Mouse (Mus musculus): ENCODE data around the gene Acaca.

Acaca gene

DNA sequence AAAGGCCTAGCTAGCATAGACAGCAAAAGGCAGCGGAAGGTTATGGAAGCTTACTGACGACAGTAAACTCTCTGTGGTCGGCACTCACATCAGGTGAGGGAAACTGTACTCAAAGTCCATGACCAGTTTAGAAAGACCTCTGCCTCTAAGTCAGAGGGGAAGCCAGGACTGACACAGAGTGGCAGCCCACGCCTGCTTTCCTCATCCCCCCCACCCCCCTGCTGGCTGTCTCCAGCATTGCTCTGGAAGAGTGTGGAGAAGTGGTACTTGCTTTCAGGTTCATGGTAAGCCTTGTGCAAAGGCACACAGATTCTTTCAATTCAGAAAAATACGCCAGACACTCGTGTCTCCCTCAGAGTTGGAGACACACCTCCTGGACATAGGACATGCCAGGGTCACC, 305.4 kb downstream of the Acaca start:
- DNase-seq (ENCODE audit: extremely low read depth, insufficient read length, low spot score), result no peak

DNA sequence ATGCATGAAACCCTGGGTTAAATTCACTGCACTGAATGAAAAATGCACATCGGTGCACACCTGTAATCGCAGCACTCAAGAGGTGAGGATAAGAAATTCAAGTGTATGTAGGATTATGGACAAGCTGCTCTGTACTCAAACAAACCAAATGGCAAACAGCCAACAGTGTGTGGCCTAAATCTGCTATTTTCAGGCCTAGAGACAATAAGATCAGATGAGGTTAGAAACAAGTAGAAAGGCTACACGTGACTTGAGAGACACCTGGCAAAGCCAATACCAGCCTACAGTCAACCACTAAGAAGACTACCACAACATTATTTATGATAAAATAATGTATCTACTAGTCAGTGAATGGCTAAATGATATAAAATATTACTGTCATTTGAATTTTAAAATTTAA, 310.9 kb downstream of the Acaca start:
- no peak for DNase-seq (ENCODE audit: extremely low read depth, insufficient read length, low spot score)

DNA sequence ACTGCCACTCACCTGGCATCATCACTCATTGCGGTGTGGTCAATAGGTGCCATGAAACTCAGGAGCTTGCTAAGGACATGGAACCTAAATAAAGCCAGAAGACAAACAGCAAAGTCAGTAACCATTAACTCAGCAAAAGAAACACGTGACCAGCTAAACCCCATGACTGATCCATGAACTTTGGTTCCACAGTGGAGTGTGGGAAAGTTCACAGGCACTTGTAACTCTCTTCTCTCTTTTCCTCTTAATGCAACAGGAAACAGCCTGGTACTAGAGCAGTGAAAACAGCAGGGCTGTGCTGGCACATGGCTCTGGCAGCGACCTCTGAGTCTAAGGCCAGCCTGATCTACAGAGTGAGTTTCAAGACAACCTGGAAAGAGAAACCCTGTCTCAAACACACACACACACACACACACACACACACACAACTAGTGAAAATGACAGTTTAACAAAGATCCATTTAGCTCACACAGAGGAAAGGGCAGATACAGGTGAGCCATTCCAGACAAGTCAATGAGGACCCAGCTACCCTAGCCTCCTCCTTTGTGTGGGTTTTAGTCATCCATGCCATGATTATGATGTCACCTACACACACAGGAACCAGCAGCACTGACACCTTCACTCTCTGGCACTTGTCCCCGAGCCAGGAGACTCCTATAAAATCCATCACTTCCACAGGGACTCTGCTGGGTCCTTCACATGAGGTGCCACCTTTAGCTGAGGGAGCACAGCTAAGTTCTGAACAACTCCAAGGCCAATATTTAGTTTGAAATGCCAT, 313.3 kb downstream of the Acaca start:
- no peak for DNase-seq (ENCODE audit: extremely low read depth, insufficient read length, low spot score)
